Mouse (Mus musculus) bone marrow, adult 2 months (tissue): ENCODE measurements around the gene Cd34. TPM values are rescaled to one million over a fixed set of nuclear protein-coding genes. Genes with fewer than 3 reads are reported as not detected.
A peak's percentile ranks its signal among the peaks of the same experiment; 100 is the strongest.

Source experiments
- H3K27ac ChIP-seq: fragments of 200-500 bp; 2 replicates; pipeline ENCODE4 v1.5.1; 2012; ENCODE audit warnings: low read depth, mild to moderate bottlenecking, control low read depth, inconsistent platforms, low read length; ENCODE audit not compliant: control insufficient read depth, poor library complexity, insufficient read depth
- H3K4me1 ChIP-seq: fragments of 200-500 bp; 2 replicates; pipeline ENCODE4 v1.6.1; 2011; ENCODE audit warnings: low read length; ENCODE audit not compliant: control insufficient read depth, insufficient read depth
- H3K4me3 ChIP-seq: fragments of 200-500 bp; replicated peaks from 2 replicates; pipeline ENCODE3; 2011; ENCODE audit warnings: mild to moderate bottlenecking, low read depth, low read length, control low read depth; ENCODE audit not compliant: control insufficient read depth
- CTCF ChIP-seq: fragments of 200-500 bp; IDR thresholded peaks from 2 replicates; pipeline ENCODE4 v1.5.1; 2011; ENCODE audit warnings: low read length, control low read depth; ENCODE audit not compliant: control insufficient read depth, insufficient read depth
- POLR2A ChIP-seq: fragments of 200-500 bp; IDR thresholded peaks from 2 replicates; pipeline ENCODE4 v1.6.1; 2011; ENCODE audit warnings: low read depth, mild to moderate bottlenecking, control low read depth, low read length, borderline replicate concordance; ENCODE audit not compliant: control insufficient read depth
- WGBS: fragments of 180-500 bp; shearing (Covaris S2); methylation state at CpG from one replicate; pipeline ENCODE4 v1.1.7; 2018; 5-methylcytosine and 5-hydroxymethylcytosine counted together
- polyA plus RNA-seq: library from polyadenylated mRNA; stranded (reverse); fragments of >200 nt; gene quantifications from 2 replicates; pipeline ENCODE4 v1.2.4, GENCODE M21; 2011; ENCODE audit warnings: low replicate concordance; ENCODE audit not compliant: missing spikeins, insufficient read depth, insufficient read length

The Cd34 gene
- polyA plus RNA-seq, 1 experiment: 8.8 TPM

DNA sequence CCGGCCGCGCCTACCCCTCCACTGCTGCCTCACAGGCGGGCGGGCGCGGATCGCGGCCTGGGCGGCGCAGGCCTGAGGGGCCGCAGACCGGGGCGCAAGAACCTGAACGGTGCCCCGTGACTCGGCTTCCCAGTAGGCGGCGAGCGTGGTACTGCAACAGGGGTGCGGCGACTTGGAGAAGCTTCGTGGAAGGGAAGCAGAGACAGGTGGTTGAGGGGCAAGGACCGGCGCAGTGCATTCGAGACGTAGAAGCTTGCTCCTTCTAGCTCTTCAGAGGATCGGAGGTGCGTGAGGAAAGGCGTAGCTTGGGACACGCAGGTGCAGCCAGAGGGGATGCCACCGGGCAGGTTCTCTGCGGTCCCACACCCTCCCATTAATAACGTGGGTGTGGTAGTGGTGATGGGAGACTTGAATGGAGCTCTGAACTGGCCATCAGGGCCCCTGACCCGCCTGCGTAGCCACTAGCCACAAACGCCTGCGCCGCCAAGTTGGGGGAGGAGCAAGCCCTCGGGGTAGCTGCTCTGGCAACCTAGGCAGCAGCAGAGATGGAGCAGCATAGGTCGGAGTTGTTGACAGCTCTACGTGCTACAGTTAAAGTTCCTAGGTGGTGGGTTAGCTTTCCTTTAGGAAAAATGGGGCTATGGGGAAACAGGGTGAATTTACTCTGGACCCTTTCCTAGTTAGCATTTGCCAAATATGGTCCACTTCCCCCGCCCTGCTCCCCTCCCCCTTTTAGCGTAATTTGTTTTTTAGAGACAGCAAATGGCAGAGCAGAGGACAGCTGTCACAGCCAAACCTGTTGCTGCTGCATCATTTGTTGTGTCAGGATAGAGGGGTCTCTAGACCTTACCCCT is 38.1 kb downstream of the Cd34 start:
- WGBS: under 1% methylated on average over 42 of the region's 44 CpGs
- TF ChIP-seq CTCF (peak; percentile 25; the same call in 1 of the 2 replicates), POLR2A (peak; percentile 30; the same call in 1 of the 2 replicates)
- Histone ChIP-seq H3K4me3 (peak overlapping the region; percentile 76), H3K27ac (peak overlapping the region; percentile 91), H3K4me1 (no peaks in the 10 kb centered on the region; the same call in 1 of the 2 replicates)

DNA sequence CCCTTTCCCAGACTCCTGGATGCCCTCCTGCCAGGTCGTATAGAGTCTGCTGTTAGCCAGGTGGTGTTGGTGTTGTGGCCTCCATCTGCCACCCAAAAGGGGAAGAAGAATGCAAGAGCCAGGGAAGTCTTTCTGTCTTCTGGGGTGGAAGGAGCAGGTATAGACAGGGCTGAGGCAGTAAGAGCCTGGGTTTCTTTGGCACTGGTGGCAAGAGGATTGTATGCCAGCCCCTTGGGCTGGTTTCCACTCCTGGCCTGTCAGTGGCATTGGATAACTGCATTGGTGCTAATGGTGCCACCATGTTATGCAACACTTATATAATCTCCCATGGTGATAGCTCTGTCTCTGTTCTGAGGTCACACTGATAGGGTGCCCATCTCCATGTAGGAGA is 38.7 kb downstream of the Cd34 start:
- WGBS: 7% methylated on average over 1 of the region's 1 CpGs
- no peak for TF ChIP-seq POLR2A
- Histone ChIP-seq H3K4me3 (peak overlapping the region; percentile 76), H3K4me1 (no peaks in the 10 kb centered on the region; the same call in 1 of the 2 replicates), H3K27ac (peak overlapping the region; percentile 91)

DNA sequence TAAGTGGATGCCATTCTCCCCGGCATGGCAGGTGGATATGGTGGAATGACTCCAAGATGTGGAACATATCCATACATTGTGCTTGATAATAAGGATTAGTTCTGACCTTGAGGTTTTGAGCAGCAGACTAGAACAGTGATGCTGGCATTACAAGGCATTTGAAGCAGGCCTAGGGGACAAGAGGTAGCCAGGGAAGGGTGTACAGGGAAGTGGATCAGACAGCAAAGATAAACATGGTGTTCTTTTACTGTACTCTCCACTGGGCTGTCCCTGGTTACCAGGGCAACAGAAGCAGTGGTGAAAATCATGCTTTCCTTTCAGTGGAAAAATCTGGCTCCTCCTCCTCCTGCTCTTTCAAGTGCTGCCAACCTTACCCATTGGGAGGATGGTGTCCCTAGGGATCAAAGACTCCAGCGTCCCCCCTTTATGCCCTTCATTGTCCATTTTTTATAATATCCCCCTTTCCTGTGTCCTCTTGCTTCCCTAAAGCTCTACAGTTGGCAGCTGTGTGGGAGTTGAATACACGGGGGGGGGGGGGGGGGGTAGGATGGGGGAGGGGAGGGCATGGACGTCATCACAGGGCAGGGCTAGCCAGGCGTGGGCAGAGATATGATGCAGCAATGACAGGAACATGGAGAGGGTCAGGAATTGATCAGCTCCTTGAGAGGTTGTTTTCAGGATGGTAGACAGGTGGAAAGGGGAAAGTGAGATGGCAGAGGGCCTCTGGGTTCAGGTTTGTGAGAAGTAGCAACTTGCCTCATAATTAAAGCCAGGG is 39.5 kb downstream of the Cd34 start:
- WGBS: 72% methylated on average over 5 of the region's 5 CpGs
- TF ChIP-seq POLR2A (no peak), CTCF (no peak)
- no peaks in the 10 kb centered on the region; the same call in 1 of the 2 replicates for H3K4me1 ChIP-seq
- no peak overlapping the region for H3K4me3 ChIP-seq
- H3K27ac ChIP-seq: no peak overlapping the region; the same call in 1 of the 2 replicates

DNA sequence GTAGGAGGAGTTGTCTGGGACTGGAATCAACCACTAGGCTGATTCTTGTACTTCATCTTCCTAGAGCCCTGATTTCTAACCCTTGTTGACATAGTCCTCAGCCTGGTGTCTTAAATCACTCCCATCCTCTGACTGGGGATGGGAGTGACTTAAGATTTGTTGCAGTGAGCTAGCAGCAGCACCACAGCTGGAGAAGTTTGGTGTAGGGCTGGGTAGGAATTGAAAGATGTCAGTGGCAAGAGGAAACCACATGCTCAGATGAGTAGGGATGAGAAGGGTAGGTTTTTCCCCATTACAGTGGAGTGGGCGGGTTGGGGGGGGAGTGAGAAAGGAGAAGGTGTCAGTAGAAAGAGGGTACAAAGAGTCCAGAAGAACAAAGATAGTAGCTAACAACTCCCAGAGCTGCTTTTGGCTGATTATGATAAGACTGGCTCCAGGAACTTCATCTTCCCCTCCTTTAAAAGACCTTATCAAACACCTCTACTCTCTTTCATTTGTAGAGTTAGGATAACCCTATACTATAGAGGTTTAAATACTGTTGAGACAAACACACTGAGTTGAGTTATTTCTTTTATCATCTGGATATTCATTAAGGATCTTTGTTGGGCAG is 42.3 kb downstream of the Cd34 start:
- TF ChIP-seq POLR2A: no peak
- TF ChIP-seq CTCF: no peak
- WGBS: 23% methylated on average over 1 of the region's 1 CpGs
- no peak overlapping the region for H3K27ac ChIP-seq
- no peaks in the 10 kb centered on the region; the same call in 1 of the 2 replicates for H3K4me1 ChIP-seq
- H3K4me3 ChIP-seq: no peak overlapping the region

DNA sequence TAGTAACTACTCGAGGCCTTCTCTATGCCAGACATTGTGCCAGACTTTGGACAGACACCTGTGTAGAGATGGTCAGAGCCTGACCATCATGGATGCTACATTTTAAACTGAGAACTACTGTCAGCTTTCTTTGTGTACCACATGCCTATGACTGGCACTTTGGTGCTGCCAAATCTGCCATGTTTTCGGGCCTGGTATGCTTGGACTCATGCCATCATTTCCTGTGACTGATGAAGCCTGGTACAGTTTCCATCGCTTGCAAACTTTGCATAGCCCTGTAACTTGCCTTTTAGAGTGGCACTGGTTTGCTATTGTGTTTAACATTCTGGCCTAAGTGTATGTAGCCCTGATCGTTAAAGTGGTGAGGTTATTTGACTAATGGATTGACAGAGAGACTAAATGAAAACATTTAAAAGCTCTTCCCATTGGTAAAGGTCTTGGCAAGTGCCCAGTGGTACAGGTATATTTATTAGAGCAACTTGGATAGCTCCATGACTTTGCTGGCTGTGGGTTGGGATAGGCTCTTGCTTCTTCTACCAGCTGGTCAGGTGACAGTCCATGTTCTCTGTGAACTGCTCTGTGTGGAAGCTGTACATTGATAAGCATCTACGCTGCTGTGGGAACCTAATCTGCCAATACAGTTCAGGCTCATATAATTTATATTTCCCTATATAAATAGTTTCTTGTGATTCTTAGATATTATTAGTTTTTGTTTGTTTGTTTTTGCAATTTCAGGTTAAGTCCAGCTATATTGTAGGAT is 44.5 kb downstream of the Cd34 start:
- 69% methylated on average over 5 of the region's 5 CpGs for WGBS
- H3K4me3 ChIP-seq: no peak overlapping the region
- peaks cover 2% of the 10 kb centered on the region; the same call in 1 of the 2 replicates for H3K4me1 ChIP-seq
- TF ChIP-seq POLR2A (no peak), CTCF (no peak)
- H3K27ac ChIP-seq: no peak overlapping the region

DNA sequence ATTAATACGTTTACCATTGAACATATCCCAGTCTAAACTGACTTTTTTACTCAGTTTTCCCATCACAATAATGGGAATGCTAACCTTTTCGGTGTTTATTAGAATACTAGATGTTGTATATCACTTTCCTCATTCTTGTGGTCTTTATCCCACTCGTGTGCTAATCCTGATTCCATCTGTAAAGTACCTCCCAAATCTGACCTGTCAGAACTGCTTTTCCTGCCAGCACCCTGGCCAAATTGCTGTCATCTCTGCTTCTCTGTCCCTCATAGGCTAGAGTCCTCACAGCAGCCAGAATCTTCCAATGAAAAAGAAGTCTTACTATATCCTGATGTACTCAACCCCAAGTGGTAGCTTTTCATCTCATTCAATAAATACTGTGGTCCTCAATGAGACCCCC is 46.3 kb downstream of the Cd34 start:
- H3K4me3 ChIP-seq: no peak overlapping the region
- 77% methylated on average over 3 of the region's 3 CpGs for WGBS
- H3K4me1 ChIP-seq: peaks cover 2% of the 10 kb centered on the region; the same call in 1 of the 2 replicates
- no peak overlapping the region for H3K27ac ChIP-seq
- no peak for TF ChIP-seq CTCF
- no peak for TF ChIP-seq POLR2A

DNA sequence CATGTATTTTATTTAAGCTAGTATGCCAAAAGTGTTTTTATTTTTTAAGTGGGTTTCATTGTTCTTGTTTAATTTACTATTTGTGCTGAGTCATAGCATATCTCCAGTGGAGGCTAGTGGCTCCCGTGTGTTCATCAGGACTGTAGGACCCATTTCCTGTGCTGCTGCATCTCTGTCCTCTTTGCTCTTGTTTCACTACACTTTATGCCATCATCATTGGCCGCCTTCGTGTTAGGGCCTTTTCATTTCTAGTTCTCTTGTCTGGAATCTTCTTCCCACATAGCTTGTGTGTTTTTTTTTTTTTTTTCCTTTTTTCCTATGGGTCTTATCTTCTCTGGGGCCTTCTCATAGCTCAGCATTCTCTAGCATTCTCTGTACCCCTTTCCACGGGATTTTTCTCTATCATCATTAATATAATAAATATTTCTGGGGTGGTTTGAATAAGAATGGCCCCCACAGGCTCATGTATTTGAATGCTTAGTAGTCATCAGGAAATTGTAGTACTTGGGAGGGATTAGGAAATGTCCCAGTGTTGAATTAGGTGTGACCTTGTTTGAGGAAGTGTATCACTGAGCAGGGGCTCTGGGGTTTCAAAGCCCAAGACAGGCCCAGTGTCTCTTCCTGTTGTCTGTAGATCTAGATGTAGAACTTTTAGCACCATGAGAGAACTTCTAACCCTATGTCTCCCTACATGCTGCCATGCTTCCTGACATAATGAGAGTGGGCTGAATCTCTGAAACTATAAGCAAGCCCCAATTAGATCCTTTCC is 47.0 kb downstream of the Cd34 start:
- H3K4me1 ChIP-seq: peaks cover 2% of the 10 kb centered on the region; the same call in 1 of the 2 replicates
- H3K4me3 ChIP-seq: no peak overlapping the region
- H3K27ac ChIP-seq: no peak overlapping the region
- 58% methylated on average over 4 of the region's 4 CpGs for WGBS
- TF ChIP-seq CTCF: no peak
- TF ChIP-seq POLR2A: no peak

DNA sequence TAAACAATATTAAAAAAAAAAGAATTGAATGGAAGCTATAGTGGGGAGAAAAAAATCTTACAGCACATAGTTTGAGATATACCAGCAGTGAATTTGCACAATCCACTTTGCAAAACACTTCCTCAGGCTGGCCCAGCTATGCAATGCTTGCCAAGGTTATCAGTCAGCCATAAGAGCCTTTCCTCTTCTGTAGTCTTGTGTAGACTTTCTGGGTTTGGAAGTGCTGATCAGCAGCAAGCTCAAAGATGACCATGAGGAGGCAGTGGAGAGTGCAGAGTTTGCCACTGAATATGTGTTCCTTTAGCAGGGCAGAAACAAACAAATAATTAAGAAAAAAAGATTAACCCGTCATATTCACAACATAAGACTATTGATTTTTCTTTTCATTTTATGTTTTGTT is 50.4 kb downstream of the Cd34 start:
- 84% methylated on average over 1 of the region's 1 CpGs for WGBS
- H3K4me3 ChIP-seq: no peak overlapping the region
- no peak overlapping the region for H3K27ac ChIP-seq
- H3K4me1 ChIP-seq: peaks cover 2% of the 10 kb centered on the region; the same call in 1 of the 2 replicates
- no peak for TF ChIP-seq CTCF
- TF ChIP-seq POLR2A: no peak
